9 mouse cellular contexts compared by ENCODE assay signal in the genomic region with DNA sequence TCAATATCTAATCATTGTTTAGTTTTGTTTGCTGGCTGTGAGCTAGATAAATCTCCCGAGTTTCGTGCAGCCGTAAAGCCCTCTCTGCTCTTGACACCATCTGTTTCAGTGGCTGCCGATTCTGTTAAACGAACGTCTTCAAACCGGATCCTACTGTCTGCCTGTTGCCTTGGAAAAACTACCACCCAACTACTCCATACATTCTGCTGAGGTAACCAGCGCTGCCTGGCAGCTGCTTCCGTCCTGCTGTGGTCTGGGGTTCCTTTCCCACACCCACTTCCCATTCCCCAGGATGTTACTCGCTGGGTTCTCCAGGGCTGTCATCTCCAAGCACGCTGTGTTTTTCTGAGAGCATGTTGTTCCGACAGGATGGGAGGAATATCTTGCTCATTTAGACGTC.
DNase-seq lines count a peak whose midpoint lies in the region; ATAC-seq and TF ChIP-seq lines count a peak whose summit lies in the region.
"Had no signal": no experiment of that assay in that cellular context is flagged by ENCODE, and none has a peak within 500 bp of the region (broad histone marks: within the 10 kb centered on the region; RNA-seq: fewer than 3 reads in every experiment).

No protein-coding gene starts in this region.

- no peak overlapping the region for H3K9ac ChIP-seq in lung, embryonic 16.5 days (ENCODE audit: low read length)
- H3K9ac ChIP-seq: midbrain, embryonic 12.5 days had no signal

- no peak overlapping the region for H3K27ac ChIP-seq in lung, embryonic 16.5 days (ENCODE audit: low read length)
- no peak overlapping the region for H3K27ac ChIP-seq in cerebellum, adult 2 months (ENCODE audit: insufficient read depth, low read length)
- H3K27ac ChIP-seq in thymus, adult 2 months (ENCODE audit: control insufficient read depth, insufficient read depth, low read length), result no peak overlapping the region
- H3K27ac ChIP-seq: midbrain, embryonic 12.5 days had no signal

- peaks cover 2% of the 10 kb centered on the region; the same call in 1 of the 2 replicates for H3K4me1 ChIP-seq in lung, embryonic 16.5 days (replicated peaks; ENCODE audit: control insufficient read depth, insufficient read depth, low read length)
- peaks cover 9% of the 10 kb centered on the region for H3K4me1 ChIP-seq in cerebellum, adult 2 months (ENCODE audit: control insufficient read depth, insufficient read depth, low read length)
- H3K4me1 ChIP-seq in thymus, adult 2 months (replicated peaks; ENCODE audit: control insufficient read depth, insufficient read depth, low read length), result no peaks in the 10 kb centered on the region
- H3K4me1 ChIP-seq: midbrain, embryonic 12.5 days had no signal

- H3K36me3 ChIP-seq in lung, embryonic 16.5 days (ENCODE audit: control insufficient read depth, insufficient read depth, low read length), result no peaks in the 10 kb centered on the region
- H3K36me3 ChIP-seq in thymus, adult 2 months (ENCODE audit: control insufficient read depth, insufficient read depth, low read length), result peaks cover 95% of the 10 kb centered on the region
- H3K36me3 ChIP-seq: midbrain, embryonic 12.5 days had no signal

- TF ChIP-seq CTCF in cerebellum, adult 2 months (IDR thresholded peaks at IDR 0.05; ENCODE audit: borderline replicate concordance, insufficient read depth, low read depth, low read length), result no peak
- no peak for TF ChIP-seq CTCF in thymus, adult 2 months (IDR thresholded peaks at IDR 0.05; ENCODE audit: borderline replicate concordance, control insufficient read depth, extremely low read depth, insufficient read depth, low read length, poor library complexity)

- peak; percentile 98 for DNase-seq in heart, adult 11 months
- no peak for DNase-seq in heart, adult 8-10 months (ENCODE audit: low spot score)
- DNase-seq in heart, postnatal 10 days, result peak; percentile 39 to 48
- no peak for DNase-seq in cerebellum, adult 2 months
- DNase-seq in thymus, adult 2 months, result no peak
- no peak for DNase-seq in embryo, embryonic 9.5 days (ENCODE audit: extremely low spot score)

- TF ChIP-seq POLR2A in cerebellum, adult 2 months (IDR thresholded peaks at IDR 0.05; ENCODE audit: borderline replicate concordance, insufficient read depth, low read length), result no peak
- no peak for TF ChIP-seq POLR2A in thymus, adult 2 months (IDR thresholded peaks at IDR 0.05; ENCODE audit: control insufficient read depth, extremely low read depth, insufficient read depth, low read length, poor library complexity)

- intact Hi-C loops in heart, postnatal 10 days (cut with DNase I), result loop anchor here (2.0 kb wide), 1 partner anchor 162 kb away; a partner anchor contains a TSS

- 0 out of 2 replicates have a peak, but pooled peaks have one; percentile 42 for ATAC-seq in common myeloid progenitor, adult 5-6 weeks (replicated peaks; ENCODE audit: low read depth, poor library complexity, severe bottlenecking)
- ATAC-seq in lung, embryonic 16.5 days (ENCODE audit: low read depth), result peak; percentile 54

- H3K4me3 ChIP-seq in lung, embryonic 16.5 days (ENCODE audit: low read length), result no peak overlapping the region
- H3K4me3 ChIP-seq in cerebellum, adult 2 months (replicated peaks; ENCODE audit: insufficient read depth, low read depth, low read length), result no peak overlapping the region
- H3K4me3 ChIP-seq in thymus, adult 2 months (ENCODE audit: control insufficient read depth, insufficient read depth, low read length), result no peak overlapping the region
- H3K4me3 ChIP-seq: midbrain, embryonic 12.5 days had no signal

- peak overlapping the region; percentile 29; the same call in 1 of the 2 replicates for H3K4me2 ChIP-seq in lung, embryonic 16.5 days (ENCODE audit: low read depth, low read length)
- H3K4me2 ChIP-seq: midbrain, embryonic 12.5 days had no signal

- no peaks in the 10 kb centered on the region for H3K27me3 ChIP-seq in lung, embryonic 16.5 days (ENCODE audit: control insufficient read depth, insufficient read depth, low read depth, low read length)
- no peaks in the 10 kb centered on the region for H3K27me3 ChIP-seq in cerebellum, adult 2 months (ENCODE audit: control insufficient read depth, insufficient read depth, low read length)
- H3K27me3 ChIP-seq in thymus, adult 2 months (ENCODE audit: control insufficient read depth, insufficient read depth, low read length), result no peaks in the 10 kb centered on the region

- H3K9me3 ChIP-seq in lung, embryonic 16.5 days (ENCODE audit: control insufficient read depth, low read length), result no peaks in the 10 kb centered on the region
- H3K9me3 ChIP-seq: midbrain, embryonic 12.5 days had no signal

- WGBS in lung, embryonic 16.5 days, result 35% methylated on average over 13 of the region's 13 CpGs
- 13% methylated on average over 13 of the region's 13 CpGs for WGBS in cerebellum, adult 2 months
- WGBS in thymus, adult 2 months, result 90% methylated on average over 13 of the region's 13 CpGs

Comparison
In these comparisons a context has a peak if more than half of its experiments do, and no peak if none do; other contexts are left out.
1. DNase-seq: peak in heart, adult 11 months (single experiment) and heart, postnatal 10 days (2 of 2); none in heart, adult 8-10 months (single experiment), cerebellum, adult 2 months (0 of 2), thymus, adult 2 months (single experiment) and embryo, embryonic 9.5 days (single experiment).